Mouse (Mus musculus): ENCODE results near the gene Sema4g.

DNA sequence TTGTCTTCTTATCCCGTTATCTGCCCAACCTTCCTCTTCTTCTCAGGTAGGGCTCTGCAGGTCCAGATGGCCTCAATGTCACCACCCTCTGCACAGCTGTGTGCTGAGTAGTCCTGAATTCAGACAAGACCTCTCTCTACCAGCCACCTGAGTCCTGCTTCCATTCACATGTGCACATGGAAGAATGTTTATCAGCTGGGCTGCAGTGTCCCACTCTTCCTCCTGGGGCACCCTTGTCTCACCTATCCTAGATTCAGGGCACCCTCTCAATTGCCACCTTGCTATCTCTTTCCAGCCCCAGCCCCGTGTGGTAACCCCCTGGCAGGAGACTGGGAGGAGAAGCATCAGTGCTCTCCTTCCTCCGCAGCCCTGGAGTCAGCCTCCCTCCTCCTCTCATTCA, 13.4 kb downstream of the Sema4g start:
- TF ChIP-seq CTCF (IDR thresholded peaks at IDR 0.05; ENCODE audit: control insufficient read depth, insufficient read depth, insufficient replicate concordance, low read depth, low read length): no peak
- TF ChIP-seq POLR2A (IDR thresholded peaks at IDR 0.05; ENCODE audit: control insufficient read depth, low read depth, low read length): no peak
